Mouse (Mus musculus) liver, adult 2 months (tissue): ENCODE data around the gene Gas2l3. TPM values are rescaled to one million over a fixed set of nuclear protein-coding genes. Genes with fewer than 3 reads are reported as not detected.

Experiments
- DNase-seq: peaks from one replicate; pipeline ENCODE4 v3.0.0-alpha.2; 2011; ENCODE audit warnings: low read depth, low spot score; ENCODE audit errors: extremely low read depth
- H3K27ac ChIP-seq: fragments of 200-500 bp; replicated peaks from 2 replicates; pipeline ENCODE4 v1.5.1; 2012; ENCODE audit warnings: low read depth, mild to moderate bottlenecking, control low read depth, inconsistent platforms, low read length; ENCODE audit not compliant: insufficient read depth
- H3K27me3 ChIP-seq: fragments of 200-500 bp; 2 replicates; pipeline ENCODE4 v1.6.1; 2012; ENCODE audit warnings: mild to moderate bottlenecking, moderate library complexity, low read length, inconsistent platforms; ENCODE audit not compliant: control insufficient read depth, insufficient read depth
- H3K36me3 ChIP-seq: fragments of 200-500 bp; 2 replicates; pipeline ENCODE4 v1.6.1; 2012; ENCODE audit warnings: low read length, inconsistent platforms; ENCODE audit not compliant: control insufficient read depth, insufficient read depth
- H3K4me1 ChIP-seq: fragments of 200-500 bp; 2 replicates; pipeline ENCODE4 v1.6.1; 2011; ENCODE audit warnings: low read length; ENCODE audit not compliant: control insufficient read depth, insufficient read depth
- H3K4me3 ChIP-seq: fragments of 200-500 bp; 2 replicates; pipeline ENCODE4 v1.5.1; 2011; ENCODE audit warnings: low read depth, mild to moderate bottlenecking, control low read depth, low read length, moderate library complexity; ENCODE audit not compliant: insufficient read depth
- H3K79me2 ChIP-seq: fragments of 200-500 bp; 2 replicates; pipeline ENCODE4 v1.6.1; 2012; ENCODE audit warnings: inconsistent platforms, mild to moderate bottlenecking, low read length, moderate library complexity; ENCODE audit not compliant: control insufficient read depth, insufficient read depth
- H3K9ac ChIP-seq: fragments of 200-500 bp; 2 replicates; pipeline ENCODE4 v1.6.1; 2012; ENCODE audit warnings: low read depth, mild to moderate bottlenecking, control low read depth, inconsistent platforms, low read length
- CTCF ChIP-seq: fragments of 200-500 bp; IDR thresholded peaks from 2 replicates; pipeline ENCODE4 v1.5.1; 2011; ENCODE audit warnings: low read depth, low read length, control low read depth
- POLR2A ChIP-seq: fragments of 200-500 bp; IDR thresholded peaks from 2 replicates; pipeline ENCODE4 v1.6.1; 2011; ENCODE audit warnings: low read length, control low read depth; ENCODE audit not compliant: insufficient read depth; ENCODE audit errors: extremely low read depth
- WGBS: fragments of 180-500 bp; shearing (Covaris S2); methylation state at CpG from one replicate; pipeline ENCODE4 v1.1.7; 2018; 5-methylcytosine and 5-hydroxymethylcytosine counted together
- polyA plus RNA-seq: library from polyadenylated mRNA; depleted of rRNA; stranded (reverse); fragments of >200 nt; gene quantifications from 2 replicates; pipeline ENCODE4 v1.2.3, GENCODE M21; 2012; rRNA removed
- total RNA-seq: library from RNA; depleted of rRNA; stranded (reverse); fragments of >200 nt; gene quantifications from 2 replicates; pipeline ENCODE4 v1.2.3, GENCODE M21; 2014; rRNA removed

The Gas2l3 gene
- total and polyA plus RNA-seq, 2 experiments, result 0.38 to 1.2 TPM

DNA sequence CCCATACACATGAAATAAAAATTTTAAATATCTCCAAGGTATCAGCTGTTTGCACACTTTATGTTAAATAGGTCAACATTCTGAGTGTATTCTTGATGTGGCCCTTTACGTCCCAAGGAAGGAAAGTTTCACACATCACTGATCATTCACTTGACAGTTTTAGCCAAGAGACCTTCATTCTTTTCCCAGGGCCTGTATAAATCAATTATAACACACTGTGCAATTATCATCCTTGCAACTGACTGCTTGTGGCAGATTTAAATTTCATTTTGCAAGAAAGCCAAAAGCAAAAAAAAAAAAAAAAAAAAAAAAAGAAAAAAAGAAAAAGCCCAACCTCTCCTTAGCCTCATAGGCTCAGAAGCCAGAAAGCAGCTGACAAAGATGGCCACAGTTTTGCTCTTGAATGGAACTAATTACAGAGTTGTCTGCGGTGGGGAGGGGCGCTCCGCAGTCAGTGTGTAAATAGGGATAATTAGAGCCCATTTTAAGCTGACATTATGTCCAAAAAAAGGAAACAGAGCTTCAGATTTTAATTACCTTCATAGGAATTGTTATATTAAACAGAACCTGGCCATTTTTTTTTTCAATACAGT, 52.1 kb downstream of the Gas2l3 start:
- Histone ChIP-seq H3K27me3 (no peaks in the 10 kb centered on the region), H3K27ac (no peak overlapping the region), H3K9ac (no peak overlapping the region), H3K36me3 (no peaks in the 10 kb centered on the region), H3K4me3 (no peak overlapping the region), H3K79me2 (no peaks in the 10 kb centered on the region), H3K4me1 (no peaks in the 10 kb centered on the region)
- DNase-seq, result no peak
- TF ChIP-seq POLR2A, result no peak
- TF ChIP-seq CTCF, result no peak
- WGBS, result 96% methylated on average over 4 of the region's 4 CpGs

GRCm38 (mm10) chr10:89386461-89386860, 57.3 kb downstream of the Gas2l3 start:
- no peaks in the 10 kb centered on the region for H3K79me2 ChIP-seq
- no peaks in the 10 kb centered on the region for H3K4me1 ChIP-seq
- H3K27me3 ChIP-seq, result no peaks in the 10 kb centered on the region
- DNase-seq, result no peak
- no peak for TF ChIP-seq POLR2A
- no peaks in the 10 kb centered on the region for H3K36me3 ChIP-seq
- 69% methylated on average over 3 of the region's 3 CpGs for WGBS
- no peak overlapping the region for H3K9ac ChIP-seq
- no peak overlapping the region for H3K4me3 ChIP-seq
- H3K27ac ChIP-seq, result no peak overlapping the region

- WGBS, result 7% methylated on average over 5 of the region's 5 CpGs
These were observed 60.3 kb downstream of the Gas2l3 start for GRCm38 (mm10) chr10:89383462-89383861.

GRCm38 (mm10) chr10:89377750-89378149, 66.0 kb downstream of the Gas2l3 start:
- DNase-seq, result no peak
- H3K9ac ChIP-seq, result no peak overlapping the region
- WGBS, result 72% methylated on average over 4 of the region's 4 CpGs
- no peak overlapping the region for H3K27ac ChIP-seq
- H3K4me1 ChIP-seq, result no peaks in the 10 kb centered on the region
- no peak for TF ChIP-seq POLR2A
- no peak for TF ChIP-seq CTCF
- no peaks in the 10 kb centered on the region for H3K27me3 ChIP-seq
- no peaks in the 10 kb centered on the region for H3K79me2 ChIP-seq
- no peaks in the 10 kb centered on the region for H3K36me3 ChIP-seq
- H3K4me3 ChIP-seq, result no peak overlapping the region

More at GRCm38 (mm10) chr10:89383462-89383861, 60.3 kb downstream of the Gas2l3 start:
- Histone ChIP-seq H3K27ac (no peak overlapping the region), H3K79me2 (no peaks in the 10 kb centered on the region), H3K9ac (no peak overlapping the region), H3K4me3 (no peak overlapping the region), H3K36me3 (no peaks in the 10 kb centered on the region), H3K27me3 (no peaks in the 10 kb centered on the region), H3K4me1 (no peaks in the 10 kb centered on the region)
- no peak for TF ChIP-seq POLR2A
- TF ChIP-seq CTCF, result peak; percentile 92
- peak; percentile 50 for DNase-seq

DNA sequence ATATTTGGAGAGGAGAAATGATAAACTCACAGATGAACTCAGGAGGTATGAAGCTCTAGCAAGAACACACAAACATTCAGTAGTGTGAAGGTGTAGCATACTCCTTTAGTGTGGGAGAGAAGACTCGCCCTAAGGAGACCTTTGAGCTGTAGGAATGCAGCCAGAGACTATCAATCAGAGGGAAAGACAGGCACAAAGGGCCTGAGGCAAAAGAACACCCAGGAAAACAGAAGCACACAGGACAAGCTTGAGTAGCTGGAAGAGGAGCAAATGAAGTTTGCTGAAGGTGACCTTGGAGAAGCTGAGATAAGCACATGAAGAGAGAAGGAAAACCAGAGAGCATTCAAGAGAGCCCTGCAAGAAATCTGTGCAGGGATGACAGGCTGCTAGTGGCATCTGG, 73.7 kb downstream of the Gas2l3 start:
- H3K4me3 ChIP-seq, result no peak overlapping the region
- WGBS, result 35% methylated on average over 1 of the region's 1 CpGs
- no peaks in the 10 kb centered on the region for H3K36me3 ChIP-seq
- DNase-seq, result no peak
- H3K4me1 ChIP-seq, result no peaks in the 10 kb centered on the region
- H3K79me2 ChIP-seq, result no peaks in the 10 kb centered on the region
- H3K27ac ChIP-seq, result no peak overlapping the region
- H3K9ac ChIP-seq, result no peak overlapping the region
- TF ChIP-seq POLR2A (no peak), CTCF (no peak)
- no peaks in the 10 kb centered on the region for H3K27me3 ChIP-seq

DNA sequence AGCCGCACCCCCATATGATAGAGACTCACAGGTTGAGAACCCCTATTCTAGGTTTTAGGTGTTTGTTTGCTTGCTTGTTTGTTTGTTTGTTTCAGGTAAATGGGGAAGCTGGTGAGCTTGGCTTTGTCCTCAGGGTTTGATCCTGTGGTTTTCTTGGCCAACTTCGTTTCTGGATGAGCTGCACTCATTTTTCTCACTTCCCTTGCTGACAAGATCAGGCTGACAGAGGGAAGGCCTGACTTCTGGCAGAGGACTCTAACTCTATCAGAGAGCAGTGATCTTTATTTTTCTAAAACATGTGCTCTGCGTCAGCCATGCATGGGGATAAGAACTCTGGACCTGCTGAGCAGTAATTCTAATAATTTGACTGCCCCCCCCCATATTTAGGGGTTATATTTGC, 84.8 kb downstream of the Gas2l3 start:
- TF ChIP-seq POLR2A (no peak), CTCF (no peak)
- Histone ChIP-seq H3K79me2 (no peaks in the 10 kb centered on the region), H3K27me3 (no peaks in the 10 kb centered on the region), H3K36me3 (no peaks in the 10 kb centered on the region), H3K9ac (no peak overlapping the region), H3K4me3 (no peak overlapping the region), H3K27ac (no peak overlapping the region), H3K4me1 (no peaks in the 10 kb centered on the region)
- WGBS, result 70% methylated on average over 3 of the region's 3 CpGs
- no peak for DNase-seq

Other genes with a start within 250 kb of the Gas2l3 start
- 0.09 and 0.13 TPM in 2 replicates for gene Ano4, start 99.2 kb downstream of the Gas2l3 start, total RNA-seq
- 0.07 TPM in 1 of 2 replicates, not detected in the other for gene Ano4, start 99.2 kb downstream of the Gas2l3 start, polyA plus RNA-seq
- gene Nr1h4, start 89.6 kb upstream of the Gas2l3 start, total RNA-seq, result 131 and 168 TPM in 2 replicates
- 52.2 and 58.4 TPM in 2 replicates for gene Nr1h4, start 89.6 kb upstream of the Gas2l3 start, polyA plus RNA-seq
- gene Slc17a8, start 177.3 kb upstream of the Gas2l3 start, total RNA-seq, result 2.9 and 3.3 TPM in 2 replicates
- 1.1 TPM in 2 replicates for gene Slc17a8, start 177.3 kb upstream of the Gas2l3 start, polyA plus RNA-seq
- gene Scyl2, start 242.3 kb upstream of the Gas2l3 start, total RNA-seq, result 18.4 and 20.1 TPM in 2 replicates
- 10.8 and 11.3 TPM in 2 replicates for gene Scyl2, start 242.3 kb upstream of the Gas2l3 start, polyA plus RNA-seq